In the genomic region with DNA sequence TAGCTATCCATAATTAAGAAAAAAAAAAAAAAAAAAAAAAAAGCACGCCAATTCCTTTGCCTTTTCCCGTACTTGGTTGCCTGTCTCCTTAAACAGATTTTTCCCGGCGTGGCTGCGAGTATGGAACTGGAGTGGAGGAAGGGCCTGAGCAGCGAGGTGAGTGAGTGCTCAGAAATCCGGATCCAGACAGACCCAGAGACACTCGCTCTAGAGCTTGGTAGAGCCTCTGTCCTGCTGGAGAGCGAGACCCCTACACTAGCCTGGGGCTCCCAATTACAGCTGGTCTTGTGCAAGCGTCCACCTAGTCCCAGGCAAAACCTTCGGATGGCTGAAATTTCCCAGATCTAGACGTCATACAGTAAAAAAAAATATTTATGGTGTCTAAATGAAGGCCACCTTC, we compare ENCODE assay signal across 8 mouse cellular contexts. TPM values are rescaled to one million over a fixed set of nuclear protein-coding genes. Genes with fewer than 3 reads are reported as not detected.
A peak's percentile ranks its signal among the peaks of the same experiment; 100 is the strongest.
DNase-seq lines count a peak whose midpoint lies in the region; ATAC-seq and TF ChIP-seq lines count a peak whose summit lies in the region.

No protein-coding gene starts in this region.

- H3K4me1 ChIP-seq in heart, embryonic 13.5 days = peaks cover 7% of the 10 kb centered on the region; the same call in 1 of the 2 replicates
- H3K4me1 ChIP-seq in MEL (ENCODE audit: control insufficient read depth in 1 of 2, insufficient read depth in 2 of 2, low read length in 2 of 2) = peaks cover 18 to 49% of the 10 kb centered on the region in 2 experiments
- peaks cover 3% of the 10 kb centered on the region; the same call in 1 of the 2 replicates for H3K4me1 ChIP-seq in embryonic facial prominence, embryonic 12.5 days
- H3K4me1 ChIP-seq in hindbrain, postnatal 0 days (ENCODE audit: insufficient read depth, low read length) = no peaks in the 10 kb centered on the region

- no peak overlapping the region for H3K27ac ChIP-seq in heart, embryonic 13.5 days (replicated peaks)
- peak overlapping the region; percentile 89 for H3K27ac ChIP-seq in MEL (ENCODE audit: control insufficient read depth, low read depth, low read length)
- 0 out of 2 replicates have a peak overlapping the region, but pooled peaks have one; percentile 30 for H3K27ac ChIP-seq in embryonic facial prominence, embryonic 12.5 days
- peak overlapping the region; percentile 64; the same call in 1 of the 2 replicates for H3K27ac ChIP-seq in hindbrain, postnatal 0 days

- H3K9me3 ChIP-seq in heart, embryonic 13.5 days = no peaks in the 10 kb centered on the region
- H3K9me3 ChIP-seq in MEL (replicated peaks; ENCODE audit: insufficient read depth, low read length) = no peaks in the 10 kb centered on the region
- H3K9me3 ChIP-seq in embryonic facial prominence, embryonic 12.5 days = no peaks in the 10 kb centered on the region
- no peaks in the 10 kb centered on the region for H3K9me3 ChIP-seq in hindbrain, postnatal 0 days (ENCODE audit: low read length)

- H3K79me2 ChIP-seq in MEL (ENCODE audit: control insufficient read depth, insufficient read depth, low read length, poor library complexity) = peaks cover 52% of the 10 kb centered on the region

- TF ChIP-seq EP300 in MEL (IDR thresholded peaks at IDR 0.05; ENCODE audit: low read depth in 1 of 2, low read length in 2 of 2) = no peak

- peak overlapping the region; percentile 97 for H3K4me2 ChIP-seq in heart, embryonic 13.5 days
- H3K4me2 ChIP-seq in embryonic facial prominence, embryonic 12.5 days (replicated peaks) = peak overlapping the region; percentile 80
- peak overlapping the region; percentile 81 for H3K4me2 ChIP-seq in hindbrain, postnatal 0 days (ENCODE audit: low read depth, low read length)

- no peak for TF ChIP-seq RAD21 in MEL (IDR thresholded peaks at IDR 0.05; ENCODE audit: low read depth, low read length)

- no peaks in the 10 kb centered on the region; the same call in 1 of the 2 replicates for H3K27me3 ChIP-seq in heart, embryonic 13.5 days (replicated peaks)
- H3K27me3 ChIP-seq in MEL (ENCODE audit: control insufficient read depth in 1 of 2, insufficient read depth in 2 of 2, low read length in 2 of 2) = no peaks in the 10 kb centered on the region
- H3K27me3 ChIP-seq in embryonic facial prominence, embryonic 12.5 days = no peaks in the 10 kb centered on the region
- H3K27me3 ChIP-seq in hindbrain, postnatal 0 days (ENCODE audit: insufficient read depth, low read length) = no peaks in the 10 kb centered on the region

- no peak for TF ChIP-seq CTCF in MEL (IDR thresholded peaks at IDR 0.05 in 2 of 3, conservative IDR thresholded peaks at IDR 0.05 in 1 of 3; ENCODE audit: control insufficient read depth in 1 of 3, insufficient read depth in 1 of 3, low read depth in 2 of 3, low read length in 3 of 3, poor library complexity in 1 of 3, severe bottlenecking in 1 of 3)
- no peak for TF ChIP-seq CTCF in hindbrain, postnatal 0 days (IDR thresholded peaks at IDR 0.05; ENCODE audit: low read depth)

- H3K9ac ChIP-seq in heart, embryonic 13.5 days = peak overlapping the region; percentile 78
- H3K9ac ChIP-seq in MEL (ENCODE audit: control insufficient read depth, low read depth, low read length, poor library complexity, severe bottlenecking) = peak overlapping the region; percentile 94
- H3K9ac ChIP-seq in embryonic facial prominence, embryonic 12.5 days = peak overlapping the region; percentile 64
- H3K9ac ChIP-seq in hindbrain, postnatal 0 days (replicated peaks; ENCODE audit: low read length) = peak overlapping the region; percentile 72

- H3K36me3 ChIP-seq in heart, embryonic 13.5 days = no peaks in the 10 kb centered on the region
- H3K36me3 ChIP-seq in MEL (ENCODE audit: control insufficient read depth in 1 of 2, insufficient read depth in 2 of 2, low read length in 2 of 2) = peaks cover 16 to 55% of the 10 kb centered on the region in 2 experiments
- no peaks in the 10 kb centered on the region for H3K36me3 ChIP-seq in embryonic facial prominence, embryonic 12.5 days
- no peaks in the 10 kb centered on the region for H3K36me3 ChIP-seq in hindbrain, postnatal 0 days (ENCODE audit: insufficient read depth, low read length)

- no peak for TF ChIP-seq POLR2A in MEL (IDR thresholded peaks at IDR 0.05; ENCODE audit: control insufficient read depth in 1 of 2, insufficient read depth in 1 of 2, low read depth in 1 of 2, low read length in 2 of 2, poor library complexity in 1 of 2)

- WGBS in heart, embryonic 13.5 days = 1% methylated on average over 12 of the region's 12 CpGs
- WGBS in embryonic facial prominence, embryonic 12.5 days = under 1% methylated on average over 12 of the region's 12 CpGs
- 0% methylated on average over 12 of the region's 12 CpGs for WGBS in hindbrain, postnatal 0 days

- intact Hi-C loops in heart, postnatal 25 days (cut with DNase I) = no loop called here

- peak overlapping the region; percentile 70 for H3K4me3 ChIP-seq in heart, embryonic 13.5 days
- H3K4me3 ChIP-seq in MEL (ENCODE audit: control insufficient read depth in 1 of 2, insufficient read depth in 1 of 2, low read depth in 2 of 2, low read length in 2 of 2) = peak overlapping the region; percentile 96 to 97
- H3K4me3 ChIP-seq in embryonic facial prominence, embryonic 12.5 days = peak overlapping the region; percentile 70
- H3K4me3 ChIP-seq in hindbrain, postnatal 0 days (ENCODE audit: low read length) = peak overlapping the region; percentile 67

- ATAC-seq in heart, embryonic 13.5 days (ENCODE audit: extremely low read depth, insufficient number of reproducible peaks, low FRiP score, low TSS enrichment) = 0 out of 2 replicates have a peak, but pooled peaks have one; percentile 39
- peak; percentile 78 for ATAC-seq in embryonic facial prominence, embryonic 12.5 days (ENCODE audit: insufficient number of reproducible peaks, insufficient read depth, low FRiP score, low TSS enrichment)
- peak; percentile 60 for ATAC-seq in hindbrain, postnatal 0 days
- ATAC-seq in megakaryocyte progenitor cell, adult 5-6 weeks (replicated peaks; ENCODE audit: poor library complexity) = 0 out of 2 replicates have a peak, but pooled peaks have one; percentile 13

- DNase-seq in heart, postnatal 25 days (ENCODE audit: low spot score) = no peak
- peak; percentile 63 for DNase-seq in MEL (ENCODE audit: low read depth, low spot score)
- DNase-seq in hindbrain, postnatal 0 days (ENCODE audit: low spot score) = peak; percentile 61
- DNase-seq in ovary, adult 18-20 months (ENCODE audit: low spot score) = no peak
- DNase-seq in layer of hippocampus, postnatal 10 days (ENCODE audit: low spot score in 2 of 2) = no peak

TF ChIP-seq in MEL, 35 proteins besides CTCF, POLR2A, EP300 and RAD21:
- TF ChIP-seq MYC (IDR thresholded peaks at IDR 0.05; ENCODE audit: low read depth, low read length) = 0 out of 2 replicates have a peak, but pooled peaks have one; percentile 25
- TF ChIP-seq MAZ (IDR thresholded peaks at IDR 0.05; ENCODE audit: low read depth, low read length) = no peak
- peak; percentile 75; the same call in 1 of the 2 replicates for TF ChIP-seq ZNF384 (IDR thresholded peaks at IDR 0.05; ENCODE audit: low read depth, low read length)

RNA-seq across cellular contexts. Expression of gene Asns, which starts 0.6 kb away (rescaled TPM):
- polyA plus RNA-seq in heart, embryonic 13.5 days (2015; fragmentation: Nextera tagmentation; extraction: Ambion mirVana) = 27.2 and 33.4 TPM in 2 replicates
- total RNA-seq in heart, postnatal 25 days (2021) = 1 to 10 TPM; 3.7 to 4.4 TPM
- 342 and 456 TPM in 2 replicates for total RNA-seq in MEL (2012; rRNA removed)
- polyA plus RNA-seq in MEL (2012; ENCODE audit: insufficient read depth in 1 of 2, insufficient read length in 2 of 2, low read depth in 1 of 2, low replicate concordance in 2 of 2, missing spikeins in 1 of 2) = 100 to 1,000 TPM in 1 of 2 experiments, not detected in 1; 792 TPM
- 58.6 and 66.5 TPM in 2 replicates for polyA plus RNA-seq in embryonic facial prominence, embryonic 12.5 days (2016; fragmentation: Nextera tagmentation; extraction: Ambion mirVana)
- total RNA-seq in hindbrain, postnatal 0 days (2014; rRNA removed) = 81.9 and 82.1 TPM in 2 replicates
- polyA plus RNA-seq in hindbrain, postnatal 0 days (2015; fragmentation: Nextera tagmentation; extraction: Ambion mirVana) = 122 and 124 TPM in 2 replicates
- total RNA-seq in megakaryocyte progenitor cell, adult 5-6 weeks (2015) = 64.9 and 95.9 TPM in 2 replicates
- total RNA-seq in megakaryocyte progenitor cell, adult 5-6 weeks (2017) = 33.3 and 46.0 TPM in 2 replicates
- total RNA-seq in layer of hippocampus, postnatal 10 days (2021) = 100 to 1,000 TPM; 108 to 109 TPM

Comparison
In these comparisons a context has a peak if more than half of its experiments do, and no peak if none do; other contexts are left out.
1. ATAC-seq: peak in every context shown above with its lines; median percentile 78 in embryonic facial prominence, embryonic 12.5 days; 60 in hindbrain, postnatal 0 days; 39 in heart, embryonic 13.5 days; 13 in megakaryocyte progenitor cell, adult 5-6 weeks.
2. DNase-seq: peak in MEL (single experiment) and hindbrain, postnatal 0 days (single experiment); none in heart, postnatal 25 days (single experiment), ovary, adult 18-20 months (single experiment) and layer of hippocampus, postnatal 10 days (0 of 2).
3. RNA of gene Asns, which starts 0.6 kb away (total RNA-seq): 342 to 456 TPM in MEL, 108 to 109 TPM in layer of hippocampus, postnatal 10 days, 33.3 to 95.9 TPM in megakaryocyte progenitor cell, adult 5-6 weeks and 81.9 to 82.1 TPM in hindbrain, postnatal 0 days; 3.7 to 4.4 TPM in heart, postnatal 25 days; every median in the first group is over 4 times any median in the second.
4. Peak in every context shown above with its lines, with median percentiles within 50 percentile points of each other: H3K4me2 ChIP-seq, H3K4me3 ChIP-seq and H3K9ac ChIP-seq.